Mouse (Mus musculus): Measurements from ENCODE around the gene Adat2.

DNA sequence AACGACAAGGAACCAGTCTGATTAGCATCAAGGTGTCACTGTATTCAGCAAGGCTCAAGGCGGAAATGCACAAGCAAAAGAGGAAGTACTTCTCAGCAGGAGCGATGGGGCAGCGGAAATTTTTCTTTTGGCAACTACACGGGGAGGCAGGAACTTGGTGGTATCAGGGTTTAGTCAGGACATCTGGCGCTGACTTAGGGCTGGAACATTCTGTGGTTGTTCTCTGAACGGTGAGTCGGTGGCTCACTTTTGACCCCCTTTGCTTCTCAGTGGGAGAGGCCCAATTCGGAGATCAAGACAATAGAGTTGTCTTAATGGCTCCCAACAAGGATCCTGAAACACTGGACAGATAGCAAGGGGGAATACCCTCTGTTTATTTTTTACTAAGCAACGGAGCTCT, 39.5 kb downstream of the Adat2 start:
- TF ChIP-seq POLR2A (IDR thresholded peaks at IDR 0.05; ENCODE audit: insufficient read length, low read depth) (no peak), MAX (IDR thresholded peaks at IDR 0.05; ENCODE audit: low read depth) (no peak), SRF (IDR thresholded peaks at IDR 0.05; ENCODE audit: control insufficient read depth, insufficient read length, low read depth) (no peak), TCF12 (IDR thresholded peaks at IDR 0.05; ENCODE audit: insufficient read depth, poor library complexity, severe bottlenecking) (no peak), USF1 (IDR thresholded peaks at IDR 0.05; ENCODE audit: low read depth) (no peak), CEBPB (IDR thresholded peaks at IDR 0.05; ENCODE audit: insufficient read depth, poor library complexity, severe bottlenecking) (no peak)
